Mouse (Mus musculus) kidney, postnatal 14 days (tissue): ENCODE results near the gene Frmd7.

Source experiments
- DNase-seq: peaks from one replicate; pipeline ENCODE4 v3.0.0; 2022; ENCODE audit warnings: mixed read lengths

Gene Frmd7

GRCm38 (mm10) chrX:50863771-50864170 lies 78.7 kb downstream of the Frmd7 start:
- no peak for DNase-seq

- no peak for DNase-seq
These were observed 91.9 kb downstream of the Frmd7 start for GRCm38 (mm10) chrX:50850428-50851184.
